Mouse (Mus musculus) forebrain, postnatal 0 days (tissue): ENCODE data around the gene Mettl5. TPM values are rescaled to one million over a fixed set of nuclear protein-coding genes. Genes with fewer than 3 reads are reported as not detected.
A peak's percentile ranks its signal among the peaks of the same experiment; 100 is the strongest.

Experiments
- ATAC-seq: fragments of 200-750 bp; cut with Nextera tagmentation; 2 replicates; pipeline ENCODE4 v1.8.0; 2017; ENCODE audit warnings: mild to moderate bottlenecking, moderate library complexity
- DNase-seq: peaks from one replicate; pipeline ENCODE4 v3.0.0-alpha.2; 2015
- H3K27ac ChIP-seq: fragments of 300-500 bp; sonication (generic); 2 replicates; pipeline ENCODE4 v1.5.1; 2014; ENCODE audit warnings: low read depth, mild to moderate bottlenecking, antibody characterized with exemption, low read length, moderate library complexity, mixed read lengths
- H3K27me3 ChIP-seq: fragments of 300-500 bp; sonication (generic); 2 replicates; pipeline ENCODE4 v1.6.1; 2014; ENCODE audit warnings: mild to moderate bottlenecking, low read length, mixed read lengths; ENCODE audit not compliant: insufficient read depth
- H3K36me3 ChIP-seq: fragments of 300-500 bp; sonication (generic); 2 replicates; pipeline ENCODE4 v1.6.1; 2014; ENCODE audit warnings: mild to moderate bottlenecking, moderate library complexity; ENCODE audit not compliant: insufficient read depth
- H3K4me1 ChIP-seq: fragments of 300-500 bp; sonication (generic); 2 replicates; pipeline ENCODE4 v1.6.1; 2014; ENCODE audit warnings: antibody characterized with exemption; ENCODE audit not compliant: insufficient read depth
- H3K4me2 ChIP-seq: fragments of 300-500 bp; sonication (generic); 2 replicates; pipeline ENCODE4 v1.6.1; 2014; ENCODE audit warnings: low read depth, mild to moderate bottlenecking, moderate library complexity
- H3K4me3 ChIP-seq: fragments of 300-500 bp; sonication (generic); 2 replicates; pipeline ENCODE4 v1.5.1; 2014; ENCODE audit warnings: low read depth, low read length, mixed read lengths
- H3K9ac ChIP-seq: fragments of 300-500 bp; sonication (generic); 2 replicates; pipeline ENCODE4 v1.6.1; 2014; ENCODE audit warnings: mild to moderate bottlenecking
- H3K9me3 ChIP-seq: fragments of 300-500 bp; sonication (generic); 2 replicates; pipeline ENCODE4 v1.6.1; 2016; ENCODE audit warnings: low read length
- CTCF ChIP-seq: sonication (generic); IDR thresholded peaks from 2 replicates; pipeline ENCODE4 v1.5.1; 2016; ENCODE audit warnings: antibody characterized with exemption, control low read depth, low read depth
- WGBS: fragments of 180-500 bp; shearing (Covaris S2); extraction: QIAGEN DNeasy Blood & Tissue Kit; methylation state at CpG from one replicate; pipeline ENCODE4 v1.1.7; 2014; 5-methylcytosine and 5-hydroxymethylcytosine counted together
- polyA plus RNA-seq: library from polyadenylated mRNA; unstranded; fragments of >200 nt; fragmentation: Nextera tagmentation; extraction: Ambion mirVana; gene quantifications from 2 replicates; pipeline ENCODE4 v1.2.1, GENCODE M21; 2015
- total RNA-seq: library from RNA; depleted of rRNA; stranded (reverse); fragments of >200 nt; gene quantifications from 2 replicates; pipeline ENCODE4 v1.2.3, GENCODE M21; 2014

Gene Mettl5
- total and polyA plus RNA-seq, 2 experiments from 2014 or later = 12.5 to 32.3 TPM

GRCm38 (mm10) chr2:69897618-69898575 is 12.5 kb upstream of the Mettl5 start:
- Histone ChIP-seq H3K9me3 (no peaks in the 10 kb centered on the region), H3K4me1 (no peaks in the 10 kb centered on the region; the same call in 1 of the 2 replicates), H3K4me3 (peak overlapping the region; percentile 99), H3K4me2 (peak overlapping the region; percentile 85), H3K9ac (peak overlapping the region; percentile 99), H3K36me3 (no peaks in the 10 kb centered on the region), H3K27me3 (no peaks in the 10 kb centered on the region), H3K27ac (peak overlapping the region; percentile 95)
- WGBS = under 1% methylated on average over 55 of the region's 55 CpGs
- DNase-seq (peak; percentile 51), ATAC-seq (peak; percentile 36)
- TF ChIP-seq CTCF = no peak

GRCm38 (mm10) chr2:69897039-69897617 is 11.7 kb upstream of the Mettl5 start, which contains the start of gene Ubr3:
Gene Ubr3 (plus strand): TSS chr2:69897246.
- WGBS = under 1% methylated on average over 64 of the region's 65 CpGs
- no peak for TF ChIP-seq CTCF
- Histone ChIP-seq H3K4me2 (peak within 1 kb of the TSS; percentile 85), H3K36me3 (no peaks in the 10 kb centered on the region), H3K4me1 (no peaks in the 10 kb centered on the region; the same call in 1 of the 2 replicates), H3K4me3 (peak within 1 kb of the TSS; percentile 99), H3K27me3 (no peaks in the 10 kb centered on the region), H3K9me3 (no peaks in the 10 kb centered on the region), H3K27ac (peak within 1 kb of the TSS; percentile 95), H3K9ac (peak within 1 kb of the TSS; percentile 99)
- peak; percentile 96 for DNase-seq
- peak; percentile 99 for ATAC-seq

- 92% methylated on average over 4 of the region's 4 CpGs for WGBS
- DNase-seq = no peak
- TF ChIP-seq CTCF = no peak
Measured at GRCm38 (mm10) chr2:69896224-69896581, 10.8 kb upstream of the Mettl5 start.

DNA sequence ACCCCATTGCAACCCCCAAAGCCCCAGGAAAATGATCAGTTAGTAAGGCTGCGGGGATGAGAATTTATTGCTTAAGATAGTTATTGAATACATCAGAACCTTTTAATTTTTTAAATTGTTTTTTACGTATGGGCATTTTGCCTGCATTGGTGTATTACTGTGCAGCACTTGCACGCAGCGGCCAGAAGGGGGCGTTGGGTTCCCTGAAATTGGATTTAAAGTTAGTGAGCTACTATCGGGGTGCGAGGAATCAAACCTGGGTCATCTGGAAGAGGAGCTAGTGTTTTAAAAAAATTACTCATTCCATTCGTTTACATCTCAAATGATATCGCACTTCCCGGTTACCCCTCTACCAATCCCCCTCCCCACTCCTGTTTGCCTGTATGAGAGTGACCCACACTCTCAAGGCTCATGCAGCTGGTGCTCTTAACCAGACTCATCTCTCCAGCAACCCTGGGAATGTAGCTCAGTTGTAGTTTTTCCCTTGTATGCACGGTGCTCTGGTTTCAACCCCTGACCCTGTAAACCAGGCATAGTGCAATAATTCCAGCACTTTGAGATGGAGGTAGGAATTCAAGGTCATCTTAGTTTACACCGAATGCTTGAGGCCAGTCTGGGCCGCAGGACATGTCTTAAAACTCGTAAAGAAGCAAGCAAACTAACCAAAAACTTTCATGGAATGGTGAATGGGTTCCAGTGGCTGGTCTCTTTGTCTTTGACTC is 10.2 kb upstream of the Mettl5 start:
- no peak overlapping the region for H3K4me3 ChIP-seq
- H3K27ac ChIP-seq = no peak overlapping the region
- H3K4me1 ChIP-seq = no peaks in the 10 kb centered on the region; the same call in 1 of the 2 replicates
- no peak overlapping the region for H3K9ac ChIP-seq
- TF ChIP-seq CTCF = peak; percentile 18
- ATAC-seq (no peak), DNase-seq (no peak)
- H3K9me3 ChIP-seq = no peaks in the 10 kb centered on the region
- H3K27me3 ChIP-seq = no peaks in the 10 kb centered on the region
- H3K36me3 ChIP-seq = no peaks in the 10 kb centered on the region
- no peak overlapping the region for H3K4me2 ChIP-seq
- 61% methylated on average over 14 of the region's 14 CpGs for WGBS

More at GRCm38 (mm10) chr2:69896224-69896581, 10.8 kb upstream of the Mettl5 start:
- Histone ChIP-seq H3K4me3 (no peak overlapping the region), H3K27me3 (no peaks in the 10 kb centered on the region), H3K4me1 (no peaks in the 10 kb centered on the region; the same call in 1 of the 2 replicates), H3K27ac (no peak overlapping the region), H3K4me2 (no peak overlapping the region), H3K9me3 (no peaks in the 10 kb centered on the region), H3K36me3 (no peaks in the 10 kb centered on the region), H3K9ac (no peak overlapping the region)
- ATAC-seq = no peak

DNA sequence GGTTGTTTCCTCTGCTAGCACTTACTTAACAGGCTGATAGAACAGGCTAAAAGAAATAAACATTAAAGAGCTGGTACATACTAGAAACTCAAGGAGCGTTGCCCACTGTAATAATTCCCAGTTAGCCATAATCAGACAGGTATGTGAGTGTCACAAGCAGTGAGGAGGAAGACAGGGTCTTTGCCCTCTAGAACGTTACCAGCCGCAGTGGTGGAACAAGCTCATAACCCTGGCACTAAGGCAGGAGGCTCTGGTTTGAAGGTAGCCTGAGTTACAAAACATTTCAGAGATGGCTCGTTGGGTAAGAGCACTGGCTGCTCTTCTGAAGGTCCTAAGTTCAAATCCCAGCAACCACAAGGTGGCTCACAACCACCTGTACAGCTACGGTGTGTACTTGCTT is 8.5 kb upstream of the Mettl5 start:
- no peaks in the 10 kb centered on the region for H3K9me3 ChIP-seq
- no peak overlapping the region for H3K4me3 ChIP-seq
- DNase-seq = no peak
- H3K4me2 ChIP-seq = no peak overlapping the region
- H3K9ac ChIP-seq = no peak overlapping the region
- TF ChIP-seq CTCF = no peak
- H3K27me3 ChIP-seq = no peaks in the 10 kb centered on the region
- no peaks in the 10 kb centered on the region for H3K36me3 ChIP-seq
- WGBS = 89% methylated on average over 5 of the region's 5 CpGs
- H3K4me1 ChIP-seq = no peaks in the 10 kb centered on the region; the same call in 1 of the 2 replicates
- no peak overlapping the region for H3K27ac ChIP-seq
- no peak for ATAC-seq

GRCm38 (mm10) chr2:69893145-69893544 is 7.7 kb upstream of the Mettl5 start:
- no peak overlapping the region for H3K9ac ChIP-seq
- no peak for TF ChIP-seq CTCF
- H3K4me2 ChIP-seq = no peak overlapping the region
- H3K27me3 ChIP-seq = no peaks in the 10 kb centered on the region
- 97% methylated on average over 1 of the region's 1 CpGs for WGBS
- H3K9me3 ChIP-seq = no peaks in the 10 kb centered on the region
- ATAC-seq (no peak), DNase-seq (no peak)
- H3K4me1 ChIP-seq = no peaks in the 10 kb centered on the region
- no peaks in the 10 kb centered on the region for H3K36me3 ChIP-seq
- H3K4me3 ChIP-seq = no peak overlapping the region
- no peak overlapping the region for H3K27ac ChIP-seq
